Mouse (Mus musculus): Measurements from ENCODE around the gene Amigo1. TPM values are rescaled to one million over a fixed set of nuclear protein-coding genes. Genes with fewer than 3 reads are reported as not detected.

The Amigo1 gene
- 13.9 and 16.3 TPM in 2 replicates for polyA plus RNA-seq (2015; fragmentation: Nextera tagmentation; extraction: Ambion mirVana)

GRCm38 (mm10) chr3:108186098-108187047, at the start of gene Amigo1:
TSS of gene Amigo1 (plus strand) at chr3:108186335.

GRCm38 (mm10) chr3:108145534-108146445, 40.3 kb upstream of the Amigo1 start, which contains the start of gene Gnai3:
TSS of gene Gnai3 (minus strand) at chr3:108146146.

GRCm38 (mm10) chr3:108154656-108155055, 31.5 kb upstream of the Amigo1 start, which contains the start of gene Gpr61:
TSS of gene Gpr61 (minus strand) at chr3:108154882.

GRCm38 (mm10) chr3:108200329-108201323, 14.5 kb downstream of the Amigo1 start, which contains the start of gene Cyb561d1:
TSS of gene Cyb561d1 (minus strand) at chr3:108201212.

GRCm38 (mm10) chr3:108210771-108211139, 24.6 kb downstream of the Amigo1 start, which contains the start of gene Atxn7l2:
TSS of gene Atxn7l2 (minus strand) at chr3:108210934.

GRCm38 (mm10) chr3:108226558-108227350, 40.6 kb downstream of the Amigo1 start, which contains the start of gene Sypl2:
TSS of gene Sypl2 (minus strand) at chr3:108226648.

Other genes with a start within 250 kb of the Amigo1 start
- 13.3 and 16.4 TPM in 2 replicates for gene Gstm6, start 242.6 kb upstream of the Amigo1 start, polyA plus RNA-seq (2015; fragmentation: Nextera tagmentation; extraction: Ambion mirVana)
- not detected in 2 replicates for gene Gstm3, start 217.1 kb upstream of the Amigo1 start, polyA plus RNA-seq (2015; fragmentation: Nextera tagmentation; extraction: Ambion mirVana)
- gene Gstm2, start 199.9 kb upstream of the Amigo1 start, polyA plus RNA-seq (2015; fragmentation: Nextera tagmentation; extraction: Ambion mirVana): 12.0 and 19.7 TPM in 2 replicates
- 540 and 612 TPM in 2 replicates for gene Gstm1, start 168.4 kb upstream of the Amigo1 start, polyA plus RNA-seq (2015; fragmentation: Nextera tagmentation; extraction: Ambion mirVana)
- 24.6 and 24.8 TPM in 2 replicates for gene Gstm4, start 141.4 kb upstream of the Amigo1 start, polyA plus RNA-seq (2015; fragmentation: Nextera tagmentation; extraction: Ambion mirVana)
- gene Ampd2, start 99.7 kb upstream of the Amigo1 start, polyA plus RNA-seq (2015; fragmentation: Nextera tagmentation; extraction: Ambion mirVana): 46.4 and 51.5 TPM in 2 replicates
- 0.09 TPM in 1 of 2 replicates, not detected in the other for gene Gnat2, start 93.5 kb upstream of the Amigo1 start, polyA plus RNA-seq (2015; fragmentation: Nextera tagmentation; extraction: Ambion mirVana)
- 74.5 and 76.0 TPM in 2 replicates for gene Gnai3, start 40.2 kb upstream of the Amigo1 start, polyA plus RNA-seq (2015; fragmentation: Nextera tagmentation; extraction: Ambion mirVana)
- 8.6 TPM in 2 replicates for gene Gpr61, start 31.5 kb upstream of the Amigo1 start, polyA plus RNA-seq (2015; fragmentation: Nextera tagmentation; extraction: Ambion mirVana)
- 2.4 and 2.7 TPM in 2 replicates for gene Cyb561d1, start 14.9 kb downstream of the Amigo1 start, polyA plus RNA-seq (2015; fragmentation: Nextera tagmentation; extraction: Ambion mirVana)
- gene Atxn7l2, start 24.6 kb downstream of the Amigo1 start, polyA plus RNA-seq (2015; fragmentation: Nextera tagmentation; extraction: Ambion mirVana): 12.6 and 13.1 TPM in 2 replicates
- gene Sypl2, start 40.3 kb downstream of the Amigo1 start, polyA plus RNA-seq (2015; fragmentation: Nextera tagmentation; extraction: Ambion mirVana): 0.45 and 0.62 TPM in 2 replicates
- 236 and 243 TPM in 2 replicates for gene Psma5, start 70.6 kb downstream of the Amigo1 start, polyA plus RNA-seq (2015; fragmentation: Nextera tagmentation; extraction: Ambion mirVana)
- 13.1 and 15.4 TPM in 2 replicates for gene Sort1, start 97.7 kb downstream of the Amigo1 start, polyA plus RNA-seq (2015; fragmentation: Nextera tagmentation; extraction: Ambion mirVana)
- gene Mybphl, start 178.6 kb downstream of the Amigo1 start, polyA plus RNA-seq (2015; fragmentation: Nextera tagmentation; extraction: Ambion mirVana): 0.15 and 0.18 TPM in 2 replicates
- gene Psrc1, start 197.5 kb downstream of the Amigo1 start, polyA plus RNA-seq (2015; fragmentation: Nextera tagmentation; extraction: Ambion mirVana): 4.7 and 5.3 TPM in 2 replicates
- gene Celsr2, start 229.2 kb downstream of the Amigo1 start, polyA plus RNA-seq (2015; fragmentation: Nextera tagmentation; extraction: Ambion mirVana): 36.1 and 38.5 TPM in 2 replicates